Mouse (Mus musculus) lung, adult 2 months (tissue): ENCODE results near the gene Nbea.

Experiments used
- CTCF ChIP-seq: fragments of 200-500 bp; IDR thresholded peaks from 2 replicates; pipeline ENCODE4 v1.5.1; 2011; ENCODE audit warnings: mild to moderate bottlenecking, low read length, control low read depth; ENCODE audit not compliant: insufficient read depth
- POLR2A ChIP-seq: fragments of 200-500 bp; IDR thresholded peaks from 2 replicates; pipeline ENCODE4 v1.6.1; 2011; ENCODE audit warnings: low read depth, mild to moderate bottlenecking, control low read depth, low read length, borderline replicate concordance; ENCODE audit errors: extremely low read depth

DNA sequence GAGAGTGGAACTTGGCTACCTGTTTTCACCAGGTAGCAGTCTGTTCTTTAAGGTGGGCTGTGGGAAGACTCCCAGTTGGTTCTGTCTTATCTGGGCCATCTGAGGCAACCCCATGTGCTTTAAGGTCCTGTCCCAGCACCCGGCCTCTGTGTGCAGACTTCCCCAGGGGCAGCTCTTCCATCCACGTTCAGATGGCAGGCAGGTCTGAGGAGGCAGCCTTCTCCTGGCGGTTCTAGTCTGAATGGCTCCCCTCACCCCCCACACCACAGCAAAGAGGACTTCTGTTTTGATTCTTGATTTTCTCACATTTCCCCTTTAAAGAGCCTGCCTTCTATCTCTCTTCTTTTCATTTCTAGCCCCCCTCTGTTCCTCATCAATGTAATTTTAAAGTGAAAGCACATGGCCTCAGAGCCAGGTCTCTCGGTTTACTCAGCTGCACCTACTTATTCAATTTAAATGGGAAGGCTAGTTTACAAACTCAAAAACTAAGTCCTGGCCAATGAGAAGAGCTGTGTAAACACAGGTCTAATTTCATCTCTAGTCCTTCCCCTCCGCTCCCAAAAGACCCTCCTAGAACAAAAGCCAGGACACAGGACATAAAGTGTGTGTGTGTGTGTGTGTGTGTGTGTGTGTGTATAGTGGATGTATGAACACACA is 570.9 kb downstream of the Nbea start:
- no peak for TF ChIP-seq CTCF
- TF ChIP-seq POLR2A, result no peak
